Mouse (Mus musculus) midbrain, postnatal 0 days (tissue): ENCODE data around the gene Fkbp15. TPM values are rescaled to one million over a fixed set of nuclear protein-coding genes. Genes with fewer than 3 reads are reported as not detected.
A peak's percentile ranks its signal among the peaks of the same experiment; 100 is the strongest.

Source experiments
- ATAC-seq: fragments of 200-750 bp; cut with Nextera tagmentation; 2 replicates; pipeline ENCODE4 v1.8.0; 2017; ENCODE audit warnings: moderate number of reproducible peaks, mild to moderate bottlenecking, moderate TSS enrichment, moderate library complexity; ENCODE audit not compliant: low FRiP score
- DNase-seq: peaks from one replicate; pipeline ENCODE4 v3.0.0-alpha.2; 2015; ENCODE audit warnings: low spot score
- H3K27ac ChIP-seq: fragments of 300-500 bp; sonication (generic); 2 replicates; pipeline ENCODE4 v1.5.1; 2014; ENCODE audit warnings: low read depth, mild to moderate bottlenecking, low read length, mixed read lengths
- H3K27me3 ChIP-seq: fragments of 300-500 bp; sonication (generic); 2 replicates; pipeline ENCODE4 v1.6.1; 2014; ENCODE audit warnings: low read length, control low read depth, mixed read lengths; ENCODE audit not compliant: insufficient read depth
- H3K36me3 ChIP-seq: fragments of 300-500 bp; sonication (generic); 2 replicates; pipeline ENCODE4 v1.6.1; 2014; ENCODE audit warnings: low read length, control low read depth, mixed read lengths; ENCODE audit not compliant: insufficient read depth
- H3K4me1 ChIP-seq: fragments of 300-500 bp; sonication (generic); 2 replicates; pipeline ENCODE4 v1.6.1; 2014; ENCODE audit warnings: mild to moderate bottlenecking, control low read depth, antibody characterized with exemption, low read length, mixed read lengths; ENCODE audit not compliant: insufficient read depth
- H3K4me2 ChIP-seq: fragments of 300-500 bp; sonication (generic); 2 replicates; pipeline ENCODE4 v1.6.1; 2014; ENCODE audit warnings: low read depth, mild to moderate bottlenecking, low read length, mixed read lengths; ENCODE audit not compliant: poor library complexity, severe bottlenecking
- H3K4me3 ChIP-seq: fragments of 300-500 bp; sonication (generic); 2 replicates; pipeline ENCODE4 v1.5.1; 2014; ENCODE audit warnings: low read depth, mild to moderate bottlenecking, low read length, moderate library complexity
- H3K9ac ChIP-seq: fragments of 300-500 bp; sonication (generic); replicated peaks from 2 replicates; pipeline ENCODE4 v1.6.1; 2014; ENCODE audit warnings: mild to moderate bottlenecking, low read length, moderate library complexity, mixed read lengths; ENCODE audit not compliant: poor library complexity, severe bottlenecking
- H3K9me3 ChIP-seq: fragments of 300-500 bp; sonication (generic); 2 replicates; pipeline ENCODE4 v1.6.1; 2016; ENCODE audit warnings: low read length, control low read depth
- CTCF ChIP-seq: IDR thresholded peaks from 2 replicates; pipeline ENCODE4 v1.5.1; 2016; ENCODE audit warnings: antibody characterized with exemption, mild to moderate bottlenecking
- WGBS: fragments of 180-500 bp; shearing (Covaris S2); extraction: QIAGEN DNeasy Blood & Tissue Kit; methylation state at CpG from one replicate; pipeline ENCODE4 v1.1.7; 2014; 5-methylcytosine and 5-hydroxymethylcytosine counted together
- polyA plus RNA-seq: library from polyadenylated mRNA; unstranded; fragments of >200 nt; fragmentation: Nextera tagmentation; extraction: Ambion mirVana; gene quantifications from 2 replicates; pipeline ENCODE4 v1.2.1, GENCODE M21; 2015
- total RNA-seq: library from RNA; depleted of rRNA; stranded (reverse); fragments of >200 nt; gene quantifications from 2 replicates; pipeline ENCODE4 v1.2.3, GENCODE M21; 2014

The Fkbp15 gene
- total and polyA plus RNA-seq, 2 experiments from 2014 or later, result 20.2 to 37.5 TPM

- Histone ChIP-seq H3K27ac (0 out of 2 replicates have a peak overlapping the region, but pooled peaks have one; percentile 55), H3K4me3 (peak overlapping the region; percentile 80), H3K9ac (peak overlapping the region; percentile 73), H3K9me3 (no peaks in the 10 kb centered on the region), H3K4me2 (peak overlapping the region; percentile 72), H3K4me1 (peaks cover 7% of the 10 kb centered on the region), H3K27me3 (no peaks in the 10 kb centered on the region), H3K36me3 (peaks cover 4% of the 10 kb centered on the region; the same call in 1 of the 2 replicates)
- ATAC-seq, result no peak
- 16% methylated on average over 12 of the region's 12 CpGs for WGBS
- no peak for DNase-seq
- TF ChIP-seq CTCF, result no peak
These were observed 73.1 kb downstream of the Fkbp15 start for GRCm38 (mm10) chr4:62286992-62287900.

GRCm38 (mm10) chr4:62286257-62286991 lies 73.9 kb downstream of the Fkbp15 start:
- ATAC-seq, result peak; percentile 89
- Histone ChIP-seq H3K9me3 (no peaks in the 10 kb centered on the region), H3K4me3 (peak overlapping the region; percentile 80), H3K9ac (peak overlapping the region; percentile 73), H3K27ac (peak overlapping the region; percentile 55; the same call in 1 of the 2 replicates), H3K4me1 (peaks cover 7% of the 10 kb centered on the region), H3K4me2 (peak overlapping the region; percentile 72), H3K36me3 (peaks cover 4% of the 10 kb centered on the region; the same call in 1 of the 2 replicates), H3K27me3 (no peaks in the 10 kb centered on the region)
- WGBS, result under 1% methylated on average over 55 of the region's 55 CpGs
- TF ChIP-seq CTCF, result peak; percentile 45
- peak; percentile 85 for DNase-seq

- peak overlapping the region; percentile 80; the same call in 1 of the 2 replicates for H3K4me3 ChIP-seq
- DNase-seq (no peak), ATAC-seq (no peak)
- no peak for TF ChIP-seq CTCF
- H3K36me3 ChIP-seq, result peaks cover 4% of the 10 kb centered on the region; the same call in 1 of the 2 replicates
- no peak overlapping the region for H3K27ac ChIP-seq
- peaks cover 7% of the 10 kb centered on the region for H3K4me1 ChIP-seq
- 76% methylated on average over 8 of the region's 8 CpGs for WGBS
- H3K9ac ChIP-seq, result no peak overlapping the region
- no peaks in the 10 kb centered on the region for H3K9me3 ChIP-seq
- peak overlapping the region; percentile 72; the same call in 1 of the 2 replicates for H3K4me2 ChIP-seq
- no peaks in the 10 kb centered on the region for H3K27me3 ChIP-seq
These were observed 74.8 kb downstream of the Fkbp15 start for GRCm38 (mm10) chr4:62285576-62285975.

GRCm38 (mm10) chr4:62282969-62283368 lies 77.4 kb downstream of the Fkbp15 start:
- Histone ChIP-seq H3K27me3 (no peaks in the 10 kb centered on the region), H3K9me3 (no peaks in the 10 kb centered on the region), H3K27ac (no peak overlapping the region), H3K4me3 (no peak overlapping the region), H3K36me3 (no peaks in the 10 kb centered on the region), H3K4me2 (no peak overlapping the region), H3K9ac (no peak overlapping the region), H3K4me1 (peaks cover 6% of the 10 kb centered on the region)
- ATAC-seq (no peak), DNase-seq (no peak)
- TF ChIP-seq CTCF, result no peak
- 75% methylated on average over 7 of the region's 7 CpGs for WGBS

GRCm38 (mm10) chr4:62281319-62281718 lies 79.0 kb downstream of the Fkbp15 start:
- Histone ChIP-seq H3K4me1 (no peaks in the 10 kb centered on the region), H3K9ac (no peak overlapping the region), H3K4me2 (no peak overlapping the region), H3K27me3 (no peaks in the 10 kb centered on the region), H3K4me3 (no peak overlapping the region), H3K9me3 (no peaks in the 10 kb centered on the region), H3K27ac (no peak overlapping the region), H3K36me3 (no peaks in the 10 kb centered on the region)
- 53% methylated on average over 5 of the region's 5 CpGs for WGBS
- no peak for DNase-seq
- no peak for ATAC-seq
- TF ChIP-seq CTCF, result no peak
